Mouse (Mus musculus): ENCODE data around the gene Foxa2.

DNA sequence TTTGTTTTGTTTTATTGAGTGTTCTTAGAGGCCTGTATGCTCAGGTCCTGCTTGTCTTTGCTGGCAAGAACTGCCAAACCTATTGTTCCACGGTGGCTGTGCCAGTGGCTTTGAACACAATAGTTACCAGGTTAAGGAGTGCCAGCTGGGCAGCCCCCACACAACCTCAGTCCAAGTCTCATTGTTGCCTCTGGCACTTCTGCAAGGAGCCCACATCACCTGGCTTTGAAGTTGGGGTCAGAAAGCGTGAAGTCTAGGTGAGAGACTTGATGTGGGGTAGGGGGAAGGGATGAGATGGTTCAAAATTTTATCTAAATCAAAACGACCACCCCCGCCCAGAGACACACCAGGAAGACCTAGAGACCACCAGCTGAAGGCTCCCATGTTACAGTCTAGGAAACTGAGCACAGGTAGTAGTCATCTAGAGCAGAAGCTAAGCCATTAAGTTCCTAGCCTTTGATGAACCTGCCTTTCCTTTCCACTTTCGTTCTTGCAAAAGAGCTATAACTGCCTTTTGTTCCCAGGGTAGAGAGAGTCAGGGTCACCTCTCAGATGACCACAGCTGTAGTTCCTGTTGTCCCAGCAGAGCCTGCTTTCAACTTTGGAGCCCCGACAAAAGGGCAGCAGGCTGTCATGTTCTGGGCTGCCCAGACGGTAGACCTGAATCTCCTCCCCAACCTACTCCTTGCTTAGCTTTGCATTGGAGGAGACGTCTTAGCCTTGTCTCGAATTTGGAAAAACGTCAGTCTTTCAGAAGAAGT, 48.4 kb downstream of the Foxa2 start:
- TF ChIP-seq CTCF (IDR thresholded peaks at IDR 0.05; ENCODE audit: borderline replicate concordance, extremely low read depth, insufficient read depth, insufficient read length): no peak
- TF ChIP-seq POLR2A (IDR thresholded peaks at IDR 0.05; ENCODE audit: borderline replicate concordance, extremely low read depth, insufficient read depth, insufficient read length, poor library complexity, severe bottlenecking): no peak
